Mouse (Mus musculus): ENCODE results near the gene Rhd. TPM values are rescaled to one million over a fixed set of nuclear protein-coding genes. Genes with fewer than 3 reads are reported as not detected.
A peak's percentile ranks its signal among the peaks of the same experiment; 100 is the strongest.
"Not testable (repeated sequence)": the region's sequence is repeated elsewhere in the genome, so short reads cannot be mapped to it uniquely, and the experiment has no call there.

Rhd gene
- polyA plus RNA-seq, 1 experiment from 2014 or later = 1.7 TPM

GRCm38 (mm10) chr4:134903046-134903445 is 38.7 kb downstream of the Rhd start:
- H3K9ac ChIP-seq (ENCODE audit: low read depth, low read length) = no peak overlapping the region

GRCm38 (mm10) chr4:134911406-134911805 is 47.1 kb downstream of the Rhd start:
- not testable (repeated sequence) for H3K9me3 ChIP-seq (ENCODE audit: control insufficient read depth, low read length); H3K9ac ChIP-seq (ENCODE audit: low read depth, low read length); H3K4me3 ChIP-seq (ENCODE audit: low read length); H3K27me3 ChIP-seq (replicated peaks; ENCODE audit: control insufficient read depth, insufficient read depth, low read length); ATAC-seq; H3K4me1 ChIP-seq (ENCODE audit: control insufficient read depth, insufficient read depth, low read depth, low read length); H3K4me2 ChIP-seq (ENCODE audit: low read length); H3K27ac ChIP-seq (ENCODE audit: low read depth, low read length)
- peaks cover 21% of the 10 kb centered on the region for H3K36me3 ChIP-seq (ENCODE audit: control insufficient read depth, insufficient read depth, low read length)
- 94% methylated on average over 6 of the region's 8 CpGs for WGBS

More at GRCm38 (mm10) chr4:134903046-134903445, 38.7 kb downstream of the Rhd start:
- ATAC-seq = no peak
- H3K27me3 ChIP-seq (replicated peaks; ENCODE audit: control insufficient read depth, insufficient read depth, low read length) = no peaks in the 10 kb centered on the region
- H3K9me3 ChIP-seq (ENCODE audit: control insufficient read depth, low read length) = no peaks in the 10 kb centered on the region
- H3K4me2 ChIP-seq (ENCODE audit: low read length) = no peak overlapping the region
- H3K4me1 ChIP-seq (ENCODE audit: control insufficient read depth, insufficient read depth, low read depth, low read length) = no peaks in the 10 kb centered on the region
- peaks cover 47% of the 10 kb centered on the region for H3K36me3 ChIP-seq (ENCODE audit: control insufficient read depth, insufficient read depth, low read length)
- H3K4me3 ChIP-seq (ENCODE audit: low read length) = no peak overlapping the region
- WGBS = 78% methylated on average over 7 of the region's 7 CpGs
- no peak overlapping the region for H3K27ac ChIP-seq (ENCODE audit: low read depth, low read length)

- ATAC-seq = no peak
- H3K9me3 ChIP-seq (ENCODE audit: control insufficient read depth, low read length) = no peaks in the 10 kb centered on the region
- 26% methylated on average over 3 of the region's 3 CpGs for WGBS
- peak overlapping the region; percentile 72 for H3K4me3 ChIP-seq (ENCODE audit: low read length)
- no peaks in the 10 kb centered on the region for H3K27me3 ChIP-seq (replicated peaks; ENCODE audit: control insufficient read depth, insufficient read depth, low read length)
- peaks cover 7% of the 10 kb centered on the region for H3K4me1 ChIP-seq (ENCODE audit: control insufficient read depth, insufficient read depth, low read depth, low read length)
- no peak overlapping the region for H3K9ac ChIP-seq (ENCODE audit: low read depth, low read length)
- no peak overlapping the region for H3K27ac ChIP-seq (ENCODE audit: low read depth, low read length)
- H3K4me2 ChIP-seq (ENCODE audit: low read length) = peak overlapping the region; percentile 79
- H3K36me3 ChIP-seq (ENCODE audit: control insufficient read depth, insufficient read depth, low read length) = peaks cover 14% of the 10 kb centered on the region
These were observed 49.1 kb downstream of the Rhd start for GRCm38 (mm10) chr4:134913413-134913812.

- WGBS = 1% methylated on average over 43 of the region's 43 CpGs
- Histone ChIP-seq H3K9me3 (ENCODE audit: control insufficient read depth, low read length) (no peaks in the 10 kb centered on the region), H3K9ac (ENCODE audit: low read depth, low read length) (peak overlapping the region; percentile 83), H3K27ac (ENCODE audit: low read depth, low read length) (peak overlapping the region; percentile 87), H3K4me3 (ENCODE audit: low read length) (peak overlapping the region; percentile 72), H3K36me3 (ENCODE audit: control insufficient read depth, insufficient read depth, low read length) (peaks cover 7% of the 10 kb centered on the region), H3K4me1 (ENCODE audit: control insufficient read depth, insufficient read depth, low read depth, low read length) (peaks cover 7% of the 10 kb centered on the region), H3K4me2 (ENCODE audit: low read length) (peak overlapping the region; percentile 79), H3K27me3 (replicated peaks; ENCODE audit: control insufficient read depth, insufficient read depth, low read length) (no peaks in the 10 kb centered on the region)
- ATAC-seq = peak; percentile 66
These were observed 50.0 kb downstream of the Rhd start for GRCm38 (mm10) chr4:134914122-134914863.

- peak; percentile 91 for ATAC-seq
- 0% methylated on average over 23 of the region's 25 CpGs for WGBS
These were observed 50.5 kb downstream of the Rhd start, which contains the start of gene Tmem50a for GRCm38 (mm10) chr4:134914864-134915209. Gene Tmem50a, minus strand, starts transcription at chr4:134915024.

GRCm38 (mm10) chr4:134915223-134916050 is 51.1 kb downstream of the Rhd start:
- ATAC-seq = peak; percentile 34
- WGBS = 58% methylated on average over 14 of the region's 14 CpGs

More at GRCm38 (mm10) chr4:134914864-134915209, 50.5 kb downstream of the Rhd start, which contains the start of gene Tmem50a:
- Histone ChIP-seq H3K4me1 (ENCODE audit: control insufficient read depth, insufficient read depth, low read depth, low read length) (peaks cover 7% of the 10 kb centered on the region), H3K4me2 (ENCODE audit: low read length) (peak within 1 kb of the TSS; percentile 79), H3K9me3 (ENCODE audit: control insufficient read depth, low read length) (no peaks in the 10 kb centered on the region), H3K9ac (ENCODE audit: low read depth, low read length) (peak within 1 kb of the TSS; percentile 83), H3K36me3 (ENCODE audit: control insufficient read depth, insufficient read depth, low read length) (peaks cover 3% of the 10 kb centered on the region; the same call in 1 of the 2 replicates), H3K27ac (ENCODE audit: low read depth, low read length) (peak within 1 kb of the TSS; percentile 87), H3K4me3 (ENCODE audit: low read length) (peak within 1 kb of the TSS; percentile 72), H3K27me3 (replicated peaks; ENCODE audit: control insufficient read depth, insufficient read depth, low read length) (no peaks in the 10 kb centered on the region)

GRCm38 (mm10) chr4:134917194-134917593 is 52.9 kb downstream of the Rhd start:
- Histone ChIP-seq H3K4me2 (ENCODE audit: low read length) (no peak overlapping the region), H3K4me3 (ENCODE audit: low read length) (no peak overlapping the region), H3K4me1 (ENCODE audit: control insufficient read depth, insufficient read depth, low read depth, low read length) (peaks cover 7% of the 10 kb centered on the region), H3K27me3 (replicated peaks; ENCODE audit: control insufficient read depth, insufficient read depth, low read length) (no peaks in the 10 kb centered on the region), H3K36me3 (ENCODE audit: control insufficient read depth, insufficient read depth, low read length) (no peaks in the 10 kb centered on the region), H3K9me3 (ENCODE audit: control insufficient read depth, low read length) (no peaks in the 10 kb centered on the region), H3K9ac (ENCODE audit: low read depth, low read length) (no peak overlapping the region), H3K27ac (ENCODE audit: low read depth, low read length) (no peak overlapping the region)
- ATAC-seq = no peak
- 81% methylated on average over 3 of the region's 3 CpGs for whole genome bisulfite sequencing

More at GRCm38 (mm10) chr4:134915223-134916050, 51.1 kb downstream of the Rhd start:
- Histone ChIP-seq H3K9me3 (ENCODE audit: control insufficient read depth, low read length) (no peaks in the 10 kb centered on the region), H3K4me2 (ENCODE audit: low read length) (peak overlapping the region; percentile 79), H3K9ac (ENCODE audit: low read depth, low read length) (peak overlapping the region; percentile 83), H3K36me3 (ENCODE audit: control insufficient read depth, insufficient read depth, low read length) (peaks cover 3% of the 10 kb centered on the region; the same call in 1 of the 2 replicates), H3K27ac (ENCODE audit: low read depth, low read length) (no peak overlapping the region), H3K27me3 (replicated peaks; ENCODE audit: control insufficient read depth, insufficient read depth, low read length) (no peaks in the 10 kb centered on the region), H3K4me3 (ENCODE audit: low read length) (peak overlapping the region; percentile 72), H3K4me1 (ENCODE audit: control insufficient read depth, insufficient read depth, low read depth, low read length) (peaks cover 7% of the 10 kb centered on the region)

- H3K4me3 ChIP-seq (ENCODE audit: low read length) = no peak overlapping the region
These were observed 54.0 kb downstream of the Rhd start for GRCm38 (mm10) chr4:134918381-134918780.

More at GRCm38 (mm10) chr4:134918381-134918780, 54.0 kb downstream of the Rhd start:
- ATAC-seq = no peak
- H3K9ac ChIP-seq (ENCODE audit: low read depth, low read length) = no peak overlapping the region
- H3K27me3 ChIP-seq (replicated peaks; ENCODE audit: control insufficient read depth, insufficient read depth, low read length) = no peaks in the 10 kb centered on the region
- peaks cover 1% of the 10 kb centered on the region for H3K4me1 ChIP-seq (ENCODE audit: control insufficient read depth, insufficient read depth, low read depth, low read length)
- H3K27ac ChIP-seq (ENCODE audit: low read depth, low read length) = no peak overlapping the region
- no peaks in the 10 kb centered on the region for H3K36me3 ChIP-seq (ENCODE audit: control insufficient read depth, insufficient read depth, low read length)
- H3K4me2 ChIP-seq (ENCODE audit: low read length) = no peak overlapping the region
- WGBS = 67% methylated on average over 7 of the region's 7 CpGs
- no peaks in the 10 kb centered on the region for H3K9me3 ChIP-seq (ENCODE audit: control insufficient read depth, low read length)

Measured in hindbrain, embryonic 16.5 days (tissue).